Mouse (Mus musculus): ENCODE results near the gene Pdss2. TPM values are rescaled to one million over a fixed set of nuclear protein-coding genes. Genes with fewer than 3 reads are reported as not detected.

The Pdss2 gene
- polyA plus RNA-seq, 1 experiment from 2014 or later = 15.1 TPM

DNA sequence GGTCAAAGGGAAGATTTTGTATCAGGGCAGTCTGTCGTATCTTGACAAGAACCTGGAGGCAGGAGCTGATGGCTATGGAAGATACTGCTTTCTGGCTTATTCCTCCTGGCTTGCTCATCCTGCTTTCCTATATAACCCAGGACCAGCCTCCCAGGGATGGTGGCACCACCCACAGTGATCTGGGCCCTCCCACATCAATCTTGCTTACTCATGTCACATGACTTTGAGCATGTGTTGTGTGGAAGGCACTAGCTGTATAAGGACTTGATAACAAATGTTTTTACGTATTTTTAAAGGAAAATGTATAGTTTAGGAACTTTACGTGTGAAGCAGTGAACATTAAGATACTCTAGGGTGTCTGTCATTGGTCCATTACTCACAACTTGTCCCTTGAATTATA is 161.4 kb downstream of the Pdss2 start:
- Histone ChIP-seq H3K4me1 (replicated peaks; ENCODE audit: control insufficient read depth, insufficient read depth, low read length) (no peaks in the 10 kb centered on the region), H3K36me3 (ENCODE audit: control insufficient read depth, insufficient read depth, low read length) (no peaks in the 10 kb centered on the region), H3K27me3 (ENCODE audit: control insufficient read depth, insufficient read depth, low read length) (no peaks in the 10 kb centered on the region), H3K4me3 (ENCODE audit: low read depth, low read length) (no peak overlapping the region), H3K9me3 (ENCODE audit: control insufficient read depth, low read length) (no peaks in the 10 kb centered on the region), H3K4me2 (ENCODE audit: low read depth, low read length, severe bottlenecking) (no peak overlapping the region), H3K27ac (ENCODE audit: low read depth, low read length) (no peak overlapping the region), H3K9ac (ENCODE audit: low read length) (no peak overlapping the region)
- DNase-seq (ENCODE audit: low spot score) (no peak), ATAC-seq (replicated peaks; ENCODE audit: low FRiP score) (no peak)
- WGBS = 93% methylated on average over 3 of the region's 3 CpGs

- Histone ChIP-seq H3K9ac (ENCODE audit: low read length) (no peak overlapping the region), H3K4me3 (ENCODE audit: low read depth, low read length) (no peak overlapping the region), H3K4me2 (ENCODE audit: low read depth, low read length, severe bottlenecking) (no peak overlapping the region), H3K9me3 (ENCODE audit: control insufficient read depth, low read length) (no peaks in the 10 kb centered on the region), H3K27me3 (ENCODE audit: control insufficient read depth, insufficient read depth, low read length) (no peaks in the 10 kb centered on the region), H3K36me3 (ENCODE audit: control insufficient read depth, insufficient read depth, low read length) (no peaks in the 10 kb centered on the region), H3K27ac (ENCODE audit: low read depth, low read length) (no peak overlapping the region), H3K4me1 (replicated peaks; ENCODE audit: control insufficient read depth, insufficient read depth, low read length) (no peaks in the 10 kb centered on the region)
- ATAC-seq (replicated peaks; ENCODE audit: low FRiP score) (no peak), DNase-seq (ENCODE audit: low spot score) (no peak)
- 89% methylated on average over 5 of the region's 5 CpGs for WGBS
These were observed 163.3 kb downstream of the Pdss2 start for GRCm38 (mm10) chr10:43384623-43385022.

- no peaks in the 10 kb centered on the region for H3K4me1 ChIP-seq (replicated peaks; ENCODE audit: control insufficient read depth, insufficient read depth, low read length)
- H3K4me2 ChIP-seq (ENCODE audit: low read depth, low read length, severe bottlenecking) = no peak overlapping the region
- H3K27me3 ChIP-seq (ENCODE audit: control insufficient read depth, insufficient read depth, low read length) = no peaks in the 10 kb centered on the region
- no peak overlapping the region for H3K9ac ChIP-seq (ENCODE audit: low read length)
- H3K36me3 ChIP-seq (ENCODE audit: control insufficient read depth, insufficient read depth, low read length) = no peaks in the 10 kb centered on the region
- WGBS = 96% methylated on average over 2 of the region's 2 CpGs
- no peak for DNase-seq (ENCODE audit: low spot score)
- H3K9me3 ChIP-seq (ENCODE audit: control insufficient read depth, low read length) = no peaks in the 10 kb centered on the region
- H3K27ac ChIP-seq (ENCODE audit: low read depth, low read length) = no peak overlapping the region
- ATAC-seq (replicated peaks; ENCODE audit: low FRiP score) = no peak
- H3K4me3 ChIP-seq (ENCODE audit: low read depth, low read length) = no peak overlapping the region
These were observed 171.6 kb downstream of the Pdss2 start for GRCm38 (mm10) chr10:43392921-43393320.

DNA sequence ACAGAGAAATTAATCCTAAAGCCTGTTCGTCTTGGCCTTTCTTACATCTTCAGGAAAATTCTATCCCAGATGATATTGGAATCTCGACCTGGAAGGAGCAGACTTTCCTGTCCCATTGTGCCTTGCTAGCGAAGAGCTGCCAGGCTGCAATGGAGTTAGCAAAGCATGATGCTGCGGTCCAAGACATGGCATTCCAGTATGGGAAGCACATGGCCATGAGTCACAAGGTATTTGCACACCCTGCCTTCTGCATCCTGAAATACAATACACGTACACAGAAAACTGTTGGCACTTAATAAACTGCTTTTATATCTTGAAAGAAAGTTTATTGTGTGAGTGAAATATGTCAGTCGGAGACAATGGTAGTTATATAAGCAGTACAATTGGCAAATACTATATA is 172.5 kb downstream of the Pdss2 start:
- H3K27me3 ChIP-seq (ENCODE audit: control insufficient read depth, insufficient read depth, low read length) = no peaks in the 10 kb centered on the region
- no peaks in the 10 kb centered on the region for H3K4me1 ChIP-seq (replicated peaks; ENCODE audit: control insufficient read depth, insufficient read depth, low read length)
- no peak for DNase-seq (ENCODE audit: low spot score)
- no peak overlapping the region for H3K4me3 ChIP-seq (ENCODE audit: low read depth, low read length)
- no peak overlapping the region for H3K4me2 ChIP-seq (ENCODE audit: low read depth, low read length, severe bottlenecking)
- no peaks in the 10 kb centered on the region for H3K36me3 ChIP-seq (ENCODE audit: control insufficient read depth, insufficient read depth, low read length)
- no peak overlapping the region for H3K9ac ChIP-seq (ENCODE audit: low read length)
- 87% methylated on average over 6 of the region's 6 CpGs for WGBS
- no peak for ATAC-seq (replicated peaks; ENCODE audit: low FRiP score)
- H3K27ac ChIP-seq (ENCODE audit: low read depth, low read length) = no peak overlapping the region
- H3K9me3 ChIP-seq (ENCODE audit: control insufficient read depth, low read length) = no peaks in the 10 kb centered on the region

DNA sequence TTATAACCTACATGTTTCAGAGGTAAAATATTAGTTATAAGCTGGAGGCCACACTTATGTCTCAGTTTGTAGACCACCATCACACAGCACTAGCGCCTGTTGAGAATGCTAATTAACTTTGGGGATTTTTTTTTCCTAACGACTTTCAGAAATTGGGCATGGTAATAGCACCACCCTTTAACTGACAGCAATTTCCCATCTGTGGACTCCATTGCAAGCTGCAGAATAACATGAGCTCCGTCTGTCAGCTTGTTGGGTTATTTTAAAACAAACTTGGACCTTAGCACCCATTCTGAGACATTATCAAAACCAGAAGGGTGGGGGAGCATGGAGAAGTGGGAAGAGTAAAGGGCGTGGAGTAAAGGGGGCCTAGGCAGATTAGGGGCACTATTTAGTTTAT is 174.5 kb downstream of the Pdss2 start:
- no peak for ATAC-seq (replicated peaks; ENCODE audit: low FRiP score)
- no peak overlapping the region for H3K9ac ChIP-seq (ENCODE audit: low read length)
- H3K4me2 ChIP-seq (ENCODE audit: low read depth, low read length, severe bottlenecking) = no peak overlapping the region
- 80% methylated on average over 4 of the region's 4 CpGs for WGBS
- DNase-seq (ENCODE audit: low spot score) = no peak
- H3K4me1 ChIP-seq (replicated peaks; ENCODE audit: control insufficient read depth, insufficient read depth, low read length) = no peaks in the 10 kb centered on the region
- no peak overlapping the region for H3K4me3 ChIP-seq (ENCODE audit: low read depth, low read length)
- H3K27me3 ChIP-seq (ENCODE audit: control insufficient read depth, insufficient read depth, low read length) = no peaks in the 10 kb centered on the region
- no peak overlapping the region for H3K27ac ChIP-seq (ENCODE audit: low read depth, low read length)
- no peaks in the 10 kb centered on the region for H3K36me3 ChIP-seq (ENCODE audit: control insufficient read depth, insufficient read depth, low read length)
- H3K9me3 ChIP-seq (ENCODE audit: control insufficient read depth, low read length) = no peaks in the 10 kb centered on the region

DNA sequence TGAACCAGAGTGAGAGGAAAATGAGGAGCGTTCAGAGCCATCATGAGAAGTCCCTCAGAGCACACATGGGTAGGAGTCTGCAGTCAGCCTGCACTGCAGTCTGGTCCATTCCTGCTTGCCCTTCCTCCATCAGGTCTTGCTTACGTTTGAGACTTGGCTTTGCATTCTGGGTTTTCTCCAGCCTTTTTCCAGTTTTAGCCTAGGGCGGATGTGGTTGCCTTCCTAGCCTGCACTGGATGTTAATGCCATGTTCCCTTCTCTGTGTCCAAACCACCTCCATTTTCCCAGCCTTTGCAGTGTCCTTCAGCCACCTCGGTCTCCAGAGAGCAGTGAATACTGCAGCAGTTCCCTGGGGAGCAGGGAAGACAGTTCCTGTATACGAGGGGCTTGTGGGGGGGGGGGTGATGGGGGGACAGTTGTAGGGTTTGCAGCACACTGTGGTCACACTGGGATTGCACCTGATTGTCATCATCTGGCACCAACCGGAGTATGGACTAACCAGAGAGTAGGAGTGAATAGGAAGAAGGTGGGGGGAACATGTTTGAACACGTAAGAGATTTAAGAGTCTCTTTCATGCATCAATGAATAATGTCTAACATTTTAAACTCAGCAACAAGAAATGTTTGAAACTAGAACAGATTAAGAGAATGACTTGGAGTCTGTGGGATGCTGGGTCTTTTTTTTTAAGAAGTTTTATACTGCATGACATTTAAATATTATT is 178.5 kb downstream of the Pdss2 start:
- no peak overlapping the region for H3K4me3 ChIP-seq (ENCODE audit: low read depth, low read length)
- H3K27me3 ChIP-seq (ENCODE audit: control insufficient read depth, insufficient read depth, low read length) = no peaks in the 10 kb centered on the region
- no peaks in the 10 kb centered on the region for H3K9me3 ChIP-seq (ENCODE audit: control insufficient read depth, low read length)
- H3K4me2 ChIP-seq (ENCODE audit: low read depth, low read length, severe bottlenecking) = no peak overlapping the region
- 79% methylated on average over 7 of the region's 7 CpGs for WGBS
- no peaks in the 10 kb centered on the region for H3K4me1 ChIP-seq (replicated peaks; ENCODE audit: control insufficient read depth, insufficient read depth, low read length)
- DNase-seq (ENCODE audit: low spot score) (no peak), ATAC-seq (replicated peaks; ENCODE audit: low FRiP score) (no peak)
- no peaks in the 10 kb centered on the region for H3K36me3 ChIP-seq (ENCODE audit: control insufficient read depth, insufficient read depth, low read length)
- H3K9ac ChIP-seq (ENCODE audit: low read length) = no peak overlapping the region
- no peak overlapping the region for H3K27ac ChIP-seq (ENCODE audit: low read depth, low read length)

DNA sequence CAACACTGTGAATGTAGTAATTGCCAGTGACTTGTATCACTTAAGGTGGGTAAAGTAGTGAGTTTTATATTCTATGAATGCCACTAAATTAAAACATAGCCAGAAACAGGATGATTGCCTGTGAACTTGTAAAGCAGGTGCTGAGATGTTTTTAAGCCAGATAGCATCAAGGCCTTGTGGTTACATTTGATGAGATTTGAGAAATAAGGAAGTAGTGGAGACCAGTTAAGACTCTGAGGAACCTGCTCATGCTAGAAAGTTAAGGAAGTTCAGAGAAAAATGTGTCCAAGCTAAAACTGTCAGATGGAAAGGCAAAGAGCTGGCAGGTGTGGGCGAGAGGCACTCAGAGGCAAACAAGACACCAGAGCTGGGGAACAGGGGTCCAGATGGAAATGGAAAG is 184.8 kb downstream of the Pdss2 start:
- 100% methylated on average over 1 of the region's 1 CpGs for WGBS
- H3K36me3 ChIP-seq (ENCODE audit: control insufficient read depth, insufficient read depth, low read length) = no peaks in the 10 kb centered on the region
- ATAC-seq (replicated peaks; ENCODE audit: low FRiP score) = no peak

GRCm38 (mm10) chr10:43406885-43407284 is 185.6 kb downstream of the Pdss2 start:
- DNase-seq (ENCODE audit: low spot score) (no peak), ATAC-seq (replicated peaks; ENCODE audit: low FRiP score) (no peak)
- Histone ChIP-seq H3K4me3 (ENCODE audit: low read depth, low read length) (no peak overlapping the region), H3K9ac (ENCODE audit: low read length) (no peak overlapping the region), H3K27me3 (ENCODE audit: control insufficient read depth, insufficient read depth, low read length) (no peaks in the 10 kb centered on the region), H3K27ac (ENCODE audit: low read depth, low read length) (no peak overlapping the region), H3K36me3 (ENCODE audit: control insufficient read depth, insufficient read depth, low read length) (no peaks in the 10 kb centered on the region), H3K4me1 (replicated peaks; ENCODE audit: control insufficient read depth, insufficient read depth, low read length) (no peaks in the 10 kb centered on the region), H3K4me2 (ENCODE audit: low read depth, low read length, severe bottlenecking) (no peak overlapping the region), H3K9me3 (ENCODE audit: control insufficient read depth, low read length) (no peaks in the 10 kb centered on the region)
- 95% methylated on average over 12 of the region's 12 CpGs for WGBS

More for the DNA sequence above, 184.8 kb downstream of the Pdss2 start:
- Histone ChIP-seq H3K4me2 (ENCODE audit: low read depth, low read length, severe bottlenecking) (no peak overlapping the region), H3K4me1 (replicated peaks; ENCODE audit: control insufficient read depth, insufficient read depth, low read length) (no peaks in the 10 kb centered on the region), H3K9ac (ENCODE audit: low read length) (no peak overlapping the region), H3K27ac (ENCODE audit: low read depth, low read length) (no peak overlapping the region), H3K4me3 (ENCODE audit: low read depth, low read length) (no peak overlapping the region), H3K9me3 (ENCODE audit: control insufficient read depth, low read length) (no peaks in the 10 kb centered on the region), H3K27me3 (ENCODE audit: control insufficient read depth, insufficient read depth, low read length) (no peaks in the 10 kb centered on the region)
- no peak for DNase-seq (ENCODE audit: low spot score)

GRCm38 (mm10) chr10:43409506-43410230 is 188.4 kb downstream of the Pdss2 start:
- H3K9me3 ChIP-seq (ENCODE audit: control insufficient read depth, low read length) = no peaks in the 10 kb centered on the region
- 82% methylated on average over 10 of the region's 10 CpGs for WGBS
- no peaks in the 10 kb centered on the region for H3K4me1 ChIP-seq (replicated peaks; ENCODE audit: control insufficient read depth, insufficient read depth, low read length)
- H3K4me3 ChIP-seq (ENCODE audit: low read depth, low read length) = no peak overlapping the region
- DNase-seq (ENCODE audit: low spot score) (no peak), ATAC-seq (replicated peaks; ENCODE audit: low FRiP score) (no peak)
- H3K9ac ChIP-seq (ENCODE audit: low read length) = no peak overlapping the region
- H3K27me3 ChIP-seq (ENCODE audit: control insufficient read depth, insufficient read depth, low read length) = no peaks in the 10 kb centered on the region
- no peak overlapping the region for H3K4me2 ChIP-seq (ENCODE audit: low read depth, low read length, severe bottlenecking)
- H3K27ac ChIP-seq (ENCODE audit: low read depth, low read length) = no peak overlapping the region
- no peaks in the 10 kb centered on the region for H3K36me3 ChIP-seq (ENCODE audit: control insufficient read depth, insufficient read depth, low read length)
